10 mouse cellular contexts compared by ENCODE assay signal in genomic region chr17:33552964-33553363, GRCm38 (mm10). TPM values are rescaled to one million over a fixed set of nuclear protein-coding genes. Genes with fewer than 3 reads are reported as not detected.
DNase-seq lines count a peak whose midpoint lies in the region; ATAC-seq and TF ChIP-seq lines count a peak whose summit lies in the region.
"Had no signal": no experiment of that assay in that cellular context is flagged by ENCODE, and none has a peak within 500 bp of the region (broad histone marks: within the 10 kb centered on the region; RNA-seq: fewer than 3 reads in every experiment).

No protein-coding gene starts in this region.

- 0 out of 2 replicates have a peak, but pooled peaks have one; percentile 34 for ATAC-seq in intestine, embryonic 14.5 days (replicated peaks; ENCODE audit: low FRiP score, low TSS enrichment, low read depth)
- ATAC-seq in intestine, embryonic 15.5 days: no peak

- H3K4me1 ChIP-seq in intestine, embryonic 14.5 days (replicated peaks; ENCODE audit: control insufficient read depth, insufficient read depth, low read length): no peaks in the 10 kb centered on the region
- no peaks in the 10 kb centered on the region for H3K4me1 ChIP-seq in intestine, embryonic 15.5 days (replicated peaks)
- H3K4me1 ChIP-seq in ES-Bruce4 (ENCODE audit: control insufficient read depth, insufficient read depth, low read length): no peaks in the 10 kb centered on the region
- H3K4me1 ChIP-seq in bone marrow macrophage, adult 2 months (ENCODE audit: control insufficient read depth, insufficient read depth, low read length): peaks cover 22% of the 10 kb centered on the region
- H3K4me1 ChIP-seq: embryonic facial prominence, embryonic 15.5 days; lung, embryonic 15.5 days had no signal

- no peak for TF ChIP-seq POLR2A in ES-Bruce4 (IDR thresholded peaks at IDR 0.05; ENCODE audit: insufficient read depth, low read length)
- no peak for TF ChIP-seq POLR2A in bone marrow macrophage, adult 2 months (IDR thresholded peaks at IDR 0.05; ENCODE audit: borderline replicate concordance, low read depth, low read length)

- peaks cover 51% of the 10 kb centered on the region for H3K36me3 ChIP-seq in intestine, embryonic 14.5 days (ENCODE audit: control insufficient read depth, insufficient read depth, low read length)
- 0 out of 2 replicates have a peak, but pooled peaks cover 3% of the 10 kb centered on the region for H3K36me3 ChIP-seq in intestine, embryonic 15.5 days
- no peaks in the 10 kb centered on the region for H3K36me3 ChIP-seq in ES-Bruce4 (ENCODE audit: control insufficient read depth, insufficient read depth, low read length, poor library complexity, severe bottlenecking)

- H3K4me2 ChIP-seq in intestine, embryonic 14.5 days (ENCODE audit: low read length): no peak overlapping the region
- no peak overlapping the region for H3K4me2 ChIP-seq in intestine, embryonic 15.5 days (replicated peaks)
- H3K4me2 ChIP-seq: embryonic facial prominence, embryonic 15.5 days; lung, embryonic 15.5 days had no signal

- no peak for TF ChIP-seq EP300 in ES-Bruce4 (IDR thresholded peaks at IDR 0.05; ENCODE audit: insufficient read depth, low read depth, low read length)

- no peak overlapping the region for H3K4me3 ChIP-seq in intestine, embryonic 14.5 days (ENCODE audit: low read depth, low read length)
- no peak overlapping the region for H3K4me3 ChIP-seq in intestine, embryonic 15.5 days (replicated peaks)
- H3K4me3 ChIP-seq in ES-Bruce4 (ENCODE audit: low read depth, low read length): no peak overlapping the region
- no peak overlapping the region for H3K4me3 ChIP-seq in bone marrow macrophage, adult 2 months (ENCODE audit: insufficient read depth, low read length)
- H3K4me3 ChIP-seq: embryonic facial prominence, embryonic 15.5 days; lung, embryonic 15.5 days had no signal

- H3K27me3 ChIP-seq in intestine, embryonic 14.5 days (replicated peaks; ENCODE audit: control insufficient read depth, insufficient read depth, low read length): no peaks in the 10 kb centered on the region
- H3K27me3 ChIP-seq in intestine, embryonic 15.5 days (replicated peaks): no peaks in the 10 kb centered on the region
- no peaks in the 10 kb centered on the region for H3K27me3 ChIP-seq in ES-Bruce4 (ENCODE audit: control insufficient read depth, insufficient read depth, low read length, poor library complexity, severe bottlenecking)
- H3K27me3 ChIP-seq: embryonic facial prominence, embryonic 15.5 days; lung, embryonic 15.5 days had no signal

- DNase-seq in intestine, embryonic 14.5 days (ENCODE audit: low spot score): peak; percentile 57
- peak; percentile 28 for DNase-seq in kidney, adult 9 months
- peak; percentile 59 to 74 for DNase-seq in lung, postnatal 4 days
- DNase-seq in thymus, postnatal 25 days: peak; percentile 55
- no peak for DNase-seq in right cerebral cortex, postnatal 10 days (ENCODE audit: low spot score in 2 of 2)

- no peak overlapping the region for H3K9ac ChIP-seq in intestine, embryonic 14.5 days (ENCODE audit: low read length)
- H3K9ac ChIP-seq in intestine, embryonic 15.5 days: no peak overlapping the region
- no peak overlapping the region for H3K9ac ChIP-seq in ES-Bruce4 (ENCODE audit: low read depth, poor library complexity, severe bottlenecking)
- H3K9ac ChIP-seq: embryonic facial prominence, embryonic 15.5 days; lung, embryonic 15.5 days had no signal

- 46% methylated on average over 4 of the region's 4 CpGs for WGBS in intestine, embryonic 14.5 days
- whole genome bisulfite sequencing in intestine, embryonic 15.5 days: 58% methylated on average over 4 of the region's 4 CpGs

- H3K9me3 ChIP-seq in intestine, embryonic 14.5 days (ENCODE audit: control insufficient read depth, low read length): no peaks in the 10 kb centered on the region
- no peaks in the 10 kb centered on the region for H3K9me3 ChIP-seq in intestine, embryonic 15.5 days
- H3K9me3 ChIP-seq in ES-Bruce4 (replicated peaks; ENCODE audit: control insufficient read depth, insufficient read depth, low read length, poor library complexity, severe bottlenecking): no peaks in the 10 kb centered on the region
- H3K9me3 ChIP-seq: embryonic facial prominence, embryonic 15.5 days; lung, embryonic 15.5 days had no signal

- peak; percentile 96 for TF ChIP-seq CTCF in ES-Bruce4 (IDR thresholded peaks at IDR 0.05; ENCODE audit: low read depth, low read length)
- TF ChIP-seq CTCF in bone marrow macrophage, adult 2 months (IDR thresholded peaks at IDR 0.05; ENCODE audit: low read depth, low read length): peak; percentile 36; the same call in 1 of the 2 replicates

- no peak overlapping the region for H3K27ac ChIP-seq in intestine, embryonic 14.5 days (ENCODE audit: low read depth)
- no peak overlapping the region for H3K27ac ChIP-seq in intestine, embryonic 15.5 days
- H3K27ac ChIP-seq in ES-Bruce4 (ENCODE audit: insufficient read depth, low read length): no peak overlapping the region
- H3K27ac ChIP-seq in bone marrow macrophage, adult 2 months (ENCODE audit: insufficient read depth, low read depth, low read length): no peak overlapping the region
- H3K27ac ChIP-seq: embryonic facial prominence, embryonic 15.5 days; lung, embryonic 15.5 days had no signal

RNA-seq across cellular contexts. Expression of gene Myo1f, which starts 2.5 kb away (rescaled TPM):
- polyA plus RNA-seq in intestine, embryonic 14.5 days (2014; fragmentation: Nextera tagmentation; extraction: Ambion mirVana): 3.1 and 3.4 TPM in 2 replicates
- polyA plus RNA-seq in intestine, embryonic 15.5 days (2015; fragmentation: Nextera tagmentation; extraction: Ambion mirVana): 3.8 and 3.9 TPM in 2 replicates
- polyA plus RNA-seq in ES-Bruce4 (2011; ENCODE audit: insufficient read depth, insufficient read length, low read depth, missing spikeins): 0.18 TPM in 1 of 2 replicates, not detected in the other
- polyA plus RNA-seq in bone marrow macrophage, adult 2 months (2012; ENCODE audit: insufficient read depth, insufficient read length, missing spikeins): 393 and 491 TPM in 2 replicates

RNA-seq across cellular contexts. Expression of gene Adamts10, which starts 29.0 kb away (rescaled TPM):
- polyA plus RNA-seq in intestine, embryonic 14.5 days (2014; fragmentation: Nextera tagmentation; extraction: Ambion mirVana): 53.6 and 54.5 TPM in 2 replicates
- 37.6 and 42.1 TPM in 2 replicates for polyA plus RNA-seq in intestine, embryonic 15.5 days (2015; fragmentation: Nextera tagmentation; extraction: Ambion mirVana)
- polyA plus RNA-seq in ES-Bruce4 (2011; ENCODE audit: insufficient read depth, insufficient read length, low read depth, missing spikeins): 12.7 and 15.8 TPM in 2 replicates
- polyA plus RNA-seq in bone marrow macrophage, adult 2 months (2012; ENCODE audit: insufficient read depth, insufficient read length, missing spikeins): 46.6 and 53.4 TPM in 2 replicates

Comparison
In these comparisons a context has a peak if more than half of its experiments do, and no peak if none do; other contexts are left out.
1. DNase-seq: peak in intestine, embryonic 14.5 days (single experiment), kidney, adult 9 months (single experiment), lung, postnatal 4 days (2 of 2) and thymus, postnatal 25 days (single experiment); none in right cerebral cortex, postnatal 10 days (0 of 2).
2. RNA of gene Myo1f, which starts 2.5 kb away (polyA plus RNA-seq): 393 to 491 TPM in bone marrow macrophage, adult 2 months; 3.8 to 3.9 TPM in intestine, embryonic 15.5 days, 3.1 to 3.4 TPM in intestine, embryonic 14.5 days and 0.18 TPM in ES-Bruce4; every median in the first group is over 10 times any median in the second.